Mouse (Mus musculus): Measurements from ENCODE around the gene Vmn1r85. TPM values are rescaled to one million over a fixed set of nuclear protein-coding genes. Genes with fewer than 3 reads are reported as not detected.

Vmn1r85 gene
- polyA plus RNA-seq, 1 experiment: not detected

- 92% methylated on average over 9 of the region's 9 CpGs for WGBS
- no peaks in the 10 kb centered on the region for H3K27me3 ChIP-seq (replicated peaks; ENCODE audit: control insufficient read depth, insufficient read depth, low read length)
- H3K36me3 ChIP-seq (ENCODE audit: control insufficient read depth, insufficient read depth, low read length): no peaks in the 10 kb centered on the region
- no peak for DNase-seq
- no peak overlapping the region for H3K27ac ChIP-seq (ENCODE audit: insufficient read depth, low read depth, low read length)
- no peak for TF ChIP-seq CTCF (conservative IDR thresholded peaks at IDR 0.05; ENCODE audit: insufficient read depth, insufficient read length, low read depth, low read length)
- no peak for TF ChIP-seq POLR2A (IDR thresholded peaks at IDR 0.05; ENCODE audit: low read depth, low read length)
- H3K4me3 ChIP-seq (ENCODE audit: insufficient read depth, low read depth, low read length): no peak overlapping the region
- no peaks in the 10 kb centered on the region; the same call in 1 of the 2 replicates for H3K4me1 ChIP-seq (ENCODE audit: control insufficient read depth, insufficient read depth, low read length)
These were observed 35.4 kb downstream of the Vmn1r85 start for GRCm38 (mm10) chr7:13059536-13059935.

GRCm38 (mm10) chr7:13056913-13057700, 37.9 kb downstream of the Vmn1r85 start:
- 54% methylated on average over 8 of the region's 8 CpGs for whole genome bisulfite sequencing
- Histone ChIP-seq H3K4me1 (ENCODE audit: control insufficient read depth, insufficient read depth, low read length) (no peaks in the 10 kb centered on the region; the same call in 1 of the 2 replicates), H3K4me3 (ENCODE audit: insufficient read depth, low read depth, low read length) (no peak overlapping the region), H3K27ac (ENCODE audit: insufficient read depth, low read depth, low read length) (no peak overlapping the region), H3K27me3 (replicated peaks; ENCODE audit: control insufficient read depth, insufficient read depth, low read length) (no peaks in the 10 kb centered on the region), H3K36me3 (ENCODE audit: control insufficient read depth, insufficient read depth, low read length) (no peaks in the 10 kb centered on the region)
- no peak for DNase-seq
- TF ChIP-seq POLR2A (IDR thresholded peaks at IDR 0.05; ENCODE audit: low read depth, low read length) (no peak), CTCF (conservative IDR thresholded peaks at IDR 0.05; ENCODE audit: insufficient read depth, insufficient read length, low read depth, low read length) (no peak)

DNA sequence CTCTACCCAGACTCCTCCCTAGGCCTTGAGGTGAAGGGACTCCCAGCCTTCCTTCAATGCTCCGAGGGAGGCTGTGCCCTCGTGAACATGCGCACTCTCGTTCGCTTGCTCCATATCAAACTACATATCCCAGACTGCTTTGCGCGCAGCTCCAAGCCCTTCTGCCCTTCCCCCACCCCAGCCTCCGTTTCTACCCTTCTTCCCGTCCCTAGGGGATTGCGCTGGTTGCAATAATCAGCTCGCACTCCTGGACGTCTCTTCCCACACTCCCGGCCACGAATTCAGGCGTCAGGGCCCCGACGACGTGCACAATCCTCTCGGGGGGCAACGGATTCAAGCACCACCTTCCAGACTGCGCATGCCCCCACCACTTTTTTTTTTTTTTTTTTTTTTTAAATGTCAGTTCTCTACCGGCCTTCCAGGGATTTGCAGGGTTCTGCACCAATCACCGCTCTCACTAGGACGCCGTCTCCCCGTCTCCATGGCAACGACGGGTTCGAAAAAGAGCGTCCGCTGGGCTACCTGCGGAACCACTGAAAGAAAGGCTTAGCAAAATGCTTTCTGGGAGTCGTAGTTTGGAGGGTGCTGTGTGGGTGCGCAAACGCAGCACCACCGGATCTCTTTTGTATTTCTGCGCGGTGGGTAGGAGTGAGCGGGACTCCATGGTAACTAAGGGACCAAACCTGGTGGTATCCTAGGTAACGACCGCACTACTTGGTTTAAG, 40.5 kb downstream of the Vmn1r85 start, which contains the start of gene Mzf1:
TSS of gene Mzf1 (minus strand) at position 478 of the 724 bp plus-strand sequence.
- TF ChIP-seq CTCF (conservative IDR thresholded peaks at IDR 0.05; ENCODE audit: insufficient read depth, insufficient read length, low read depth, low read length) (no peak), POLR2A (IDR thresholded peaks at IDR 0.05; ENCODE audit: low read depth, low read length) (peak; percentile 85)
- H3K4me1 ChIP-seq (ENCODE audit: control insufficient read depth, insufficient read depth, low read length): no peaks in the 10 kb centered on the region; the same call in 1 of the 2 replicates
- DNase-seq: peak; percentile 98
- WGBS: under 1% methylated on average over 41 of the region's 41 CpGs
- H3K4me3 ChIP-seq (ENCODE audit: insufficient read depth, low read depth, low read length): peak within 1 kb of the TSS; percentile 89
- H3K36me3 ChIP-seq (ENCODE audit: control insufficient read depth, insufficient read depth, low read length): no peaks in the 10 kb centered on the region
- H3K27me3 ChIP-seq (replicated peaks; ENCODE audit: control insufficient read depth, insufficient read depth, low read length): no peaks in the 10 kb centered on the region
- peak within 1 kb of the TSS; percentile 89 for H3K27ac ChIP-seq (ENCODE audit: insufficient read depth, low read depth, low read length)

GRCm38 (mm10) chr7:13053961-13054286, 41.0 kb downstream of the Vmn1r85 start:
- no peaks in the 10 kb centered on the region for H3K36me3 ChIP-seq (ENCODE audit: control insufficient read depth, insufficient read depth, low read length)
- no peaks in the 10 kb centered on the region; the same call in 1 of the 2 replicates for H3K4me1 ChIP-seq (ENCODE audit: control insufficient read depth, insufficient read depth, low read length)
- H3K27ac ChIP-seq (ENCODE audit: insufficient read depth, low read depth, low read length): peak overlapping the region; percentile 49; the same call in 1 of the 2 replicates
- H3K4me3 ChIP-seq (ENCODE audit: insufficient read depth, low read depth, low read length): peak overlapping the region; percentile 89
- no peak for DNase-seq
- TF ChIP-seq POLR2A (IDR thresholded peaks at IDR 0.05; ENCODE audit: low read depth, low read length) (no peak), CTCF (conservative IDR thresholded peaks at IDR 0.05; ENCODE audit: insufficient read depth, insufficient read length, low read depth, low read length) (no peak)
- 2% methylated on average over 15 of the region's 15 CpGs for WGBS
- no peaks in the 10 kb centered on the region for H3K27me3 ChIP-seq (replicated peaks; ENCODE audit: control insufficient read depth, insufficient read depth, low read length)

DNA sequence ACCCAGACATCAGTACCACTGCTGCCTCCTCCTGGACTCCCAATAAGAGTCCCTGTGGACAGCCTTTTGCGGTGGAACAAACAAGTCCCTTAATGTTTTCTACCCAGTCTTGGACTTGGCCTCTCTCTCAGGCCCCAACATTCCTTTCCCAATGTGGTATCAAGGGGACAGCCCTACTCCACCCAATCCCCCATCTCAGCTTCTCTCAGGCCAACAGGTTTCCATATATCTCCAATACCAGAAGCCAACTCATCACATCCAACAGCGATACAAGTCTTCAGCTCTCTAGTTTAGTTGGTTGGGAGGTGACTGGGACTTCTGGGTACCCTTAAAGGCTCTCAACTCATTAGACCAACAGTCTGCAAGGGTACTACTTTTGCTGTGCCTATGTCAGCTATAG, 41.5 kb downstream of the Vmn1r85 start:
- Histone ChIP-seq H3K4me1 (ENCODE audit: control insufficient read depth, insufficient read depth, low read length) (no peaks in the 10 kb centered on the region; the same call in 1 of the 2 replicates), H3K27me3 (replicated peaks; ENCODE audit: control insufficient read depth, insufficient read depth, low read length) (no peaks in the 10 kb centered on the region), H3K4me3 (ENCODE audit: insufficient read depth, low read depth, low read length) (no peak overlapping the region), H3K36me3 (ENCODE audit: control insufficient read depth, insufficient read depth, low read length) (no peaks in the 10 kb centered on the region), H3K27ac (ENCODE audit: insufficient read depth, low read depth, low read length) (no peak overlapping the region)
- WGBS: 95% methylated on average over 2 of the region's 2 CpGs
- no peak for DNase-seq
- TF ChIP-seq POLR2A (IDR thresholded peaks at IDR 0.05; ENCODE audit: low read depth, low read length) (no peak), CTCF (conservative IDR thresholded peaks at IDR 0.05; ENCODE audit: insufficient read depth, insufficient read length, low read depth, low read length) (no peak)

- Histone ChIP-seq H3K27me3 (replicated peaks; ENCODE audit: control insufficient read depth, insufficient read depth, low read length) (no peaks in the 10 kb centered on the region), H3K36me3 (ENCODE audit: control insufficient read depth, insufficient read depth, low read length) (no peaks in the 10 kb centered on the region), H3K27ac (ENCODE audit: insufficient read depth, low read depth, low read length) (no peak overlapping the region), H3K4me3 (ENCODE audit: insufficient read depth, low read depth, low read length) (no peak overlapping the region), H3K4me1 (ENCODE audit: control insufficient read depth, insufficient read depth, low read length) (no peaks in the 10 kb centered on the region; the same call in 1 of the 2 replicates)
- no peak for TF ChIP-seq POLR2A (IDR thresholded peaks at IDR 0.05; ENCODE audit: low read depth, low read length)
- WGBS: 86% methylated on average over 13 of the region's 13 CpGs
- DNase-seq: no peak
These were observed 42.0 kb downstream of the Vmn1r85 start for GRCm38 (mm10) chr7:13053001-13053400.

GRCm38 (mm10) chr7:13046084-13046483, 48.9 kb downstream of the Vmn1r85 start:
- peak; percentile 86 for DNase-seq
- Histone ChIP-seq H3K27me3 (replicated peaks; ENCODE audit: control insufficient read depth, insufficient read depth, low read length) (no peaks in the 10 kb centered on the region), H3K4me1 (ENCODE audit: control insufficient read depth, insufficient read depth, low read length) (peaks cover 7% of the 10 kb centered on the region; the same call in 1 of the 2 replicates), H3K27ac (ENCODE audit: insufficient read depth, low read depth, low read length) (no peak overlapping the region), H3K4me3 (ENCODE audit: insufficient read depth, low read depth, low read length) (no peak overlapping the region), H3K36me3 (ENCODE audit: control insufficient read depth, insufficient read depth, low read length) (no peaks in the 10 kb centered on the region)
- TF ChIP-seq POLR2A (IDR thresholded peaks at IDR 0.05; ENCODE audit: low read depth, low read length) (no peak), CTCF (conservative IDR thresholded peaks at IDR 0.05; ENCODE audit: insufficient read depth, insufficient read length, low read depth, low read length) (peak; percentile 86)
- WGBS: 0% methylated on average over 2 of the region's 2 CpGs

Data from kidney, adult 2 months (tissue).